Mouse (Mus musculus): Measurements from ENCODE around the gene Pop7. TPM values are rescaled to one million over a fixed set of nuclear protein-coding genes. Genes with fewer than 3 reads are reported as not detected.

The Pop7 gene
- total RNA-seq, 1 experiment from 2014 or later: 9.7 TPM

Other genes with a start within 250 kb of the Pop7 start
- 0.57 to 1.2 TPM in 2 of 3 replicates, not detected in the other for gene Ache, start 215.0 kb downstream of the Pop7 start, total RNA-seq (2017)
- gene Ufsp1, start 207.9 kb downstream of the Pop7 start, total RNA-seq (2017): 0.64 to 3.0 TPM (median 1.2 TPM) in 3 replicates
- 250 to 289 TPM (median 261 TPM) in 3 replicates for gene Srrt, start 194.8 kb downstream of the Pop7 start, total RNA-seq (2017)
- gene Trip6, start 188.1 kb downstream of the Pop7 start, total RNA-seq (2017): 2.7 to 4.0 TPM (median 3.2 TPM) in 3 replicates
- gene Slc12a9, start 168.9 kb downstream of the Pop7 start, total RNA-seq (2017): 24.2 to 30.4 TPM (median 25.2 TPM) in 3 replicates
- not detected in 3 replicates for gene Ephb4, start 152.4 kb downstream of the Pop7 start, total RNA-seq (2017)
- gene Zan, start 25.5 kb downstream of the Pop7 start, total RNA-seq (2017): not detected in 3 replicates
- gene Gigyf1, start 16.0 kb upstream of the Pop7 start, total RNA-seq (2017): 11.9 to 24.2 TPM (median 12.0 TPM) in 3 replicates
- gene Epo, start 30.7 kb upstream of the Pop7 start, total RNA-seq (2017): not detected in 3 replicates
- gene Gnb2, start 31.0 kb upstream of the Pop7 start, total RNA-seq (2017): 361 to 408 TPM (median 386 TPM) in 3 replicates
- not detected in 3 replicates for gene Actl6b, start 51.0 kb upstream of the Pop7 start, total RNA-seq (2017)
- 0.29 to 0.53 TPM (median 0.38 TPM) in 3 replicates for gene Tfr2, start 67.3 kb upstream of the Pop7 start, total RNA-seq (2017)
- 3.0 to 5.9 TPM (median 5.8 TPM) in 3 replicates for gene Mospd3, start 98.5 kb upstream of the Pop7 start, total RNA-seq (2017)
- gene Pcolce, start 111.3 kb upstream of the Pop7 start, total RNA-seq (2017): not detected in 3 replicates
- not detected in 3 replicates for gene Fbxo24, start 126.5 kb upstream of the Pop7 start, total RNA-seq (2017)
- gene Lrch4, start 126.6 kb upstream of the Pop7 start, total RNA-seq (2017): 34.9 to 86.0 TPM (median 77.2 TPM) in 3 replicates
- 12.9 to 28.7 TPM (median 25.9 TPM) in 3 replicates for gene Gm20605, start 126.7 kb upstream of the Pop7 start, total RNA-seq (2017)
- 20.7 to 64.8 TPM (median 21.8 TPM) in 3 replicates for gene Sap25, start 138.8 kb upstream of the Pop7 start, total RNA-seq (2017)
- 0.10 TPM in 1 of 3 replicates, not detected in the others for gene Irs3, start 143.2 kb upstream of the Pop7 start, total RNA-seq (2017)
- 7.7 to 11.8 TPM (median 9.0 TPM) in 3 replicates for gene Agfg2, start 182.2 kb upstream of the Pop7 start, total RNA-seq (2017)
- 0.19 to 1.2 TPM (median 0.43 TPM) in 3 replicates for gene Nyap1, start 239.1 kb upstream of the Pop7 start, total RNA-seq (2017)
- gene Tsc22d4, start 243.2 kb upstream of the Pop7 start, total RNA-seq (2017): 65.2 to 107 TPM (median 70.0 TPM) in 3 replicates

Measured in monocyte, adult 5-6 weeks (primary cell).